Mouse (Mus musculus) cortical plate, adult 2 months (tissue): Measurements from ENCODE around the gene Klhl7. TPM values are rescaled to one million over a fixed set of nuclear protein-coding genes. Genes with fewer than 3 reads are reported as not detected.
"Not testable (repeated sequence)": the region's sequence is repeated elsewhere in the genome, so short reads cannot be mapped to it uniquely, and the experiment has no call there.

Experiments
- H3K27ac ChIP-seq: fragments of 200-500 bp; 2 replicates; pipeline ENCODE4 v1.5.1; 2012; ENCODE audit warnings: low read length, control low read depth, inconsistent platforms; ENCODE audit not compliant: insufficient read depth
- H3K4me1 ChIP-seq: fragments of 200-500 bp; 2 replicates; pipeline ENCODE4 v1.6.1; 2011; ENCODE audit warnings: low read length; ENCODE audit not compliant: control insufficient read depth, insufficient read depth
- H3K4me3 ChIP-seq: fragments of 200-500 bp; 2 replicates; pipeline ENCODE4 v1.5.1; 2011; ENCODE audit warnings: mild to moderate bottlenecking, low read length, control low read depth; ENCODE audit not compliant: insufficient read depth
- CTCF ChIP-seq: fragments of 200-500 bp; IDR thresholded peaks from 2 replicates; pipeline ENCODE4 v1.5.1; 2011; ENCODE audit warnings: mild to moderate bottlenecking, control low read depth, low read length; ENCODE audit not compliant: insufficient read depth; ENCODE audit errors: extremely low read depth
- POLR2A ChIP-seq: fragments of 200-500 bp; IDR thresholded peaks from 2 replicates; pipeline ENCODE4 v1.6.1; 2011; ENCODE audit warnings: mild to moderate bottlenecking, low read length, control low read depth; ENCODE audit not compliant: insufficient read depth; ENCODE audit errors: extremely low read depth
- polyA plus RNA-seq: library from polyadenylated mRNA; depleted of rRNA; stranded (reverse); fragments of >200 nt; gene quantifications from 2 replicates; pipeline ENCODE4 v1.2.3, GENCODE M21; 2012

The Klhl7 gene
- polyA plus RNA-seq, 1 experiment, result 52.9 TPM

DNA sequence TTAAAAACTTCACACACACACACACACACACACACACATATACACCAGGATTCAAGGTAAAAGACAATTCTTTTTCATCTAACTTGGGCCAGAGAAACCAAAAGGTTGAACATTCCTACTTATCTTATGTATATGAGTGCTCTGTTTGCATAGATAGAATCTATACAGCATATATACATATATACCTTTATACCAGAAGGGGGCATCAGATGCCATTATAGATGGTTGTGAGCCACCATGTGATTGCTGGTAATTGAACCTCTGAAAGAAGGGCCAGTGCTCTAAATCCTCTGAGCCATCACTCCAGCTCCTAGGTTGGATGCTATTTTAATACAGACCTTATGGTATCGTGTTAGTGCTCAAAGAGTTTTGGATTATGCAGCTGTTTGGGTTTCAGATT is 12.0 kb upstream of the Klhl7 start:
- Histone ChIP-seq H3K4me1 (no peaks in the 10 kb centered on the region), H3K4me3 (no peak overlapping the region), H3K27ac (no peak overlapping the region)
- TF ChIP-seq CTCF (no peak), POLR2A (no peak)

DNA sequence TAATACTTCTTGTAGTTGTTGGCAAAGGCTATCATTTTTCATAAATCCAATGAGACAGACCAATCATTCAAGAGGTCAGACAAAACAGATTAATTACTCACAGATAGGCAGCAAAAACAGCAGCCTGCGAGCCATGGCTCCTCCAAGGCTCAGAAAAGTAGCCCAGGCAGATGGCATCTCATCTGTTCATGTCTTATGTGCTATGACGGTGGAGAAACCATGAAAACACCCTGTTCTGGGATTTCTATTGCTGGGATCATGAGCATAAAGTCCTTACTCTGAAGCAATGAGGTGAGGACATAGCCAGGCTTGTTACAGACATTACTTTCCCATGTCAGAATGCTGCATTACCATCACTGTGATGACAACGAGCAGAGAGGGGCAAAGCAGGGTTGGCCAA is 7.9 kb upstream of the Klhl7 start:
- TF ChIP-seq POLR2A (no peak), CTCF (no peak)
- no peaks in the 10 kb centered on the region for H3K4me1 ChIP-seq
- no peak overlapping the region for H3K27ac ChIP-seq
- H3K4me3 ChIP-seq, result no peak overlapping the region

DNA sequence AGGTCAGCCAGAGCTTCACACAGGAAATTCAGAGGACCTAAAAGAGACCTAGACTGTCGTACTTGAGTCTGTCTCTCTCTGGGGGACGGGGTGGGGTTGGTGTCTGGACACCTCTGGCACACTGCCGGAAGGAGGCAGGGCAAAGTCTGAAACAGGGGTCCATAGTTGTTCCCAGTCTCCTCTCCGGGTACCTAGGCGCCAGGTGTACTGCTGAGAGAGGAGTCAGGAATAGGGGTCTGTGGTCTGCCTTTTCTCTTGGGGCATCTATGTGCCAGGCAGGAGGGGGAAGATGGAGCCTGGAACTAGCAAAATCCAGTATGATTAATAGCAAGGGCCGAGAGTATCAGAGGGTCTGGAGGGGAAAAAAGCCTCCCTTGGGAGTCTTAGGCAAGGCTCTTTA is 5.0 kb upstream of the Klhl7 start:
- Histone ChIP-seq H3K27ac (no peak overlapping the region), H3K4me1 (no peaks in the 10 kb centered on the region), H3K4me3 (no peak overlapping the region)
- TF ChIP-seq CTCF (no peak), POLR2A (no peak)

DNA sequence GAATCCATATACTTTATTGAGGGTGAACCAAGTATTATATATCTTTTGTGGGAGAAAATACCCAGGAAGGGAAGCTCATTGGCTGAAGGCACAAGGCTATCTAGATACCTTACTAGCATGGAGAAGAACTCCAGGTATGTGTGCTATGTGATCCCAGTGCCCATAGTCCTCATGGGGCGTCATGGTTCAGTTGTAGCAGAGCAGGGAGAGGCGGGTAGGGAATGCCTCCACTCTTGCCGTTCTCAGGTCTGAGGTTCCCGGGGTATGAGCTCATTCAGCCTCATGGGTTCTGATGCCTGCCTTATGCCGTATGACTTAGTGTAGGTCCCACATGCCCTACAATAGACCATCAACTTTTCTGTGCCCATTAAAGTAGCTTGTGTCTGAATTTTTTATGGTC is 4.5 kb upstream of the Klhl7 start:
- no peak for TF ChIP-seq POLR2A
- H3K27ac ChIP-seq, result no peak overlapping the region

DNA sequence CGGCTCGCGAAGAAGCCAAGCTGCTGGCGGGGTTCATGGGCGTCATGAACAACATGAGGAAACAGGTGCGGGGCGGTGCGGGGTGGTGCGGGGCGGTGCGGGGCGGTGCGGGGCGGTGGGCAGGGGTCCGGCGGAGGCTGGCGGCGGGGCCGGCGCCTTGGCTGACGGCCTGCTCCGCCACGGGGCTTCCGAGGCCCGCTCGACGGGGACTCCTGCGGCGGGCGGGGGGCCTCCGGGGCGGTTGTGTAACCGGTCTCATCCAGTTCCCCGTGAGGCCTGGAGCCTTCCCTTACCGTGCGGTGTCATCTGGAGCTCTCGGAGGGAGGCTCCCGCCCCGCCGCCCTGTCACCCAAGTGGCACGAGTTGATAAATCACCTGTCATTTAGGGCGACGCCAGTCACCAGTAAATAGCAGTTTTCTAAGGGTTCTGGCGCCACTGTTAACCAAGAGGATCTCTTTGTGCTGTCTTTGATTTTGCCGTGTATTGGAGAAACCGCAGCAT is 456 bp downstream of the Klhl7 start:
- peak overlapping the region; percentile 97 for H3K27ac ChIP-seq
- no peak for TF ChIP-seq POLR2A
- H3K4me1 ChIP-seq, result peaks cover 3% of the 10 kb centered on the region; the same call in 1 of the 2 replicates
- peak overlapping the region; percentile 74 for H3K4me3 ChIP-seq

More for the DNA sequence above, 4.5 kb upstream of the Klhl7 start:
- Histone ChIP-seq H3K4me1 (no peaks in the 10 kb centered on the region), H3K4me3 (no peak overlapping the region)

DNA sequence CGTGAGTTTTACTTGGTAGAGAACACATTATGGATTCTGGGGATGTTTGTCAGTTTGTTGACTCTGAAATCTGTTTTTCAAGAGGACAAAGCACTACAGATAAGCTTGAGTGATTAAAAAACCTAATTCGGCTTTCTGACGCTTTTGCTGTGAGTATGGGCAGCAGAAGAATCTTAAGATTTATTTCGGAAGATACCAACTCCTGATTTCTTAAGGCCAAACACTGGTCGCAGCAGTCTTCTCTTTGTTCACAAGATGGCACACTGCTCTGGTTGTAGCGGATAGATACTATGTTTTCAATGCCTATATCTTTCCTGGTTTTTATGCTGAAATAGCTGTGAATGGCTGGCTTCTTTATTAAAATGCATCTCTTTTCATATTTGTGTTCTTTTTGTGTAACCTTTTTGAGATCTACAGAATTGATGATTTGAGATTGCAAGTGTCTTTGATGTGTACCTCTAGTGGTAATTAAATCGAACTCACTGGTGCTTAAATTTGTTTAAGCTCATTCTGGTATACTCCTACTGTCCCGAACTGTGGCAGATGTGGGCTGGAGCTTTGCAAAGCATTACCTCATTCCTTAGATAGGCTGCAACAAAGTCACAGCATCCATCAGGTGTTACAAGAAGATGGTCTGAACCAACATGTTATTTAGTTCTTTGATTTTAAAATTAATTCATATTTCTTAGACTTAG is 1.2 kb downstream of the Klhl7 start:
- peaks cover 3% of the 10 kb centered on the region; the same call in 1 of the 2 replicates for H3K4me1 ChIP-seq
- peak overlapping the region; percentile 97 for H3K27ac ChIP-seq
- H3K4me3 ChIP-seq, result peak overlapping the region; percentile 74
- TF ChIP-seq CTCF (peak; percentile 16; the same call in 1 of the 2 replicates), POLR2A (no peak)

DNA sequence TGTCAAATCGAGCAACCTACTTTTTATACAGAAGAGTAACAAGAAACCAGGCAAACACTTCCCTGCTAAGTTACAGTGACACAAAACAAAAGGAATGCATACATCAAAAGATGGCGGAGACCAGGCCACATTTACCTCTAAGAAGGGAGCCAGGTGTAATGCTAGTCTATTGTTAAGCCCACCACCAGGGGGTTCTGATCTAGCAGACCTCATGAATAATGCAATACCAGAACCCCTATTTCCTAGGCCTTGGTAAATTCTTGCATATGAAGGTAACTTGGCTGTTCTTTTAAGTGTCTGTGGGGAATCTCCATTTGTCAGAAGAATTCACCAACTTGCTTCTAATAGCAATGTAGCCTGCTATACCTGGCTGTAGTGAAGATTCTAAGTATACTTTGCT is 2.8 kb downstream of the Klhl7 start:
- H3K4me3 ChIP-seq, H3K4me1 ChIP-seq, H3K27ac ChIP-seq: not testable (repeated sequence)

DNA sequence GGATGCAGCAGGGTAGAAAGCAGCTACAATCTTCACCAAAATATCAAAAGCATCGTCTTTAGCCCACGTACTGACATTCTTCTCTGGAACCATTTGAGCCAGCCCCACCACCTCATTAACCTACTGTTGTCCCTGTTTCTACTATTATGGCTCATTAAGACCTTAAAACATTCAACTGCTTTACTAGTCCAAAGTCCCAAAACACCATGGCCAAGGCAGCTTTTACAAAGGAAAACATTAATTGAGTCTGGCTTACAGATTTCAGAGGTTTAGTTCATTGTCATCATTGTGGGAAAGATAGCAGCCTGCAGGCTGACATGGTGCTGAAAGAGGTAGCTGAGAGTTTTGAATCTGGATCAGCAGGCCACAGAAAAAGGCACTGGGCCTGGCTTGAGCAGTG is 3.4 kb downstream of the Klhl7 start:
- Histone ChIP-seq H3K4me1 (peaks cover 7% of the 10 kb centered on the region), H3K4me3 (no peak overlapping the region), H3K27ac (no peak overlapping the region)
- TF ChIP-seq CTCF, result no peak
- TF ChIP-seq POLR2A, result no peak

DNA sequence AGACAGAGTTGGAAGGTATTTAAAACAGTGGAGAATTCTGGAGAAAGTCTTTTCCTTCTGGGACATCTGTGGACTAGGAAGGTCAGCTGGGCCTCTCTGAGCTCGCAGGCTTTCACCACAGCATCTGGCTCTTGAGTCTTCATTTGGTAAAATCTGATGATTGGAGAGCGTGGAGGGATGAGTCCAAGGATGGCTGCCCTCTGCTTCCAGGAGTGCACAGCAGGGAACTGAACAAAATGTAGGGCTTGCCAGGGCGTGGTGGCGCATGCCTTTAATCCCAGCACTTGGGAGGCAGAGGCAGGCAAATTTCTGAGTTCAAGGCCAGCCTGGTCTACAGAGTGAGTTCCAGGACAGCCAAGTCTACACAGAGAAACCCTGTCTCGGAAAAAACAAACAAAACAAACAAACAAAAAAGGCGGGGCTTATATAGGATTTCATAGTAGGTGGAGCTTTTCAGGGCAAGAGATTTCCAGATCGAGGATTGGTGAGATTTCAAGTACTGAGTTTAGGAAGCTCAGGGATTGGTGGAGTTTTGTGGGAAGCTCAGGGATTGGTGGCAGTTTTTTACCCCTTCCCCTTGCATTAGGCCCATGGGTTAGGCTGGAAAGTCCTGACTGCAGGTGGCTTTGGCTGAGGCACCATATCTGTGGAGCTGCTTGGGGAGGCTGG is 6.8 kb downstream of the Klhl7 start:
- H3K4me3 ChIP-seq, result no peak overlapping the region
- no peak for TF ChIP-seq POLR2A
- TF ChIP-seq CTCF, result no peak
- H3K27ac ChIP-seq, result no peak overlapping the region
- H3K4me1 ChIP-seq, result peaks cover 10% of the 10 kb centered on the region

DNA sequence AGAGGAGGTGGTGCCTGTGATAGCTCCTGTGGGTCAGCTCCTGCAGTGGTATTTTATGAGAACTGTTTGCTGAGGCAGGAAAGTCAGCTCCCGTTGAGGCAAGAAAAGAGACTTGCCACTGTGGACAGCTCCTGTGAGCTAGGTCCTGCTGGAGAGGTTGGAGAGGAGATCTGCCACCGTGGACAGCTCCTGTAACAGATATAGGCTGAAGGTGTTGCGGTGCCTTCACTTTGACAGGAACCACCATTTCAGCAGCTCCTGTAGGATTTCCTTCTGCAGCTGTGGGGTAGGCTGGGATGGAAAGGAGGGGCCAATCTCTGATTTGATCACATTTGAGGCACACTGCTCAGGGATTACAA is 7.3 kb downstream of the Klhl7 start:
- Histone ChIP-seq H3K4me1 (peaks cover 10% of the 10 kb centered on the region), H3K4me3 (no peak overlapping the region), H3K27ac (no peak overlapping the region)
- no peak for TF ChIP-seq POLR2A
- TF ChIP-seq CTCF, result no peak

DNA sequence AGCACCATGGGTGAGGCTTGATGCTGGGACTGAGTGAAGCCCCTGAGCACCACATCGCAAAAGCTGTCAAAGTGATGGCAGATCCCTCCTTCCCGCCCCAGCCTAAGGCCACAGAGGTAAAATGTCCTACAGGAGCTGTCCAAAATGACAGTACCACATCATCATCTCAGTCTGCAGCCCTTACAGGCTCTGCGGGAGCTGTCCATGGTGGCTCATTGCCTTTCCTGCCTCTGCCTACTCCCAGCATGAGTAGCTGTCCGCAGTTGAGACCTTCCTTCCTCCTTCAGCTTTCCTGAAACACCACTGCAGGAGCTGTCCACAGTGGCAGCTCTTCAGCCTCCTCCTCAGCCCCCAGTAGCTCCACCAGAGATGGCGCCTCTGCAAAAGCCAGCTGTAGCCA is 9.7 kb downstream of the Klhl7 start:
- no peak for TF ChIP-seq CTCF
- no peak for TF ChIP-seq POLR2A
- Histone ChIP-seq H3K4me3 (no peak overlapping the region), H3K4me1 (peaks cover 10% of the 10 kb centered on the region), H3K27ac (no peak overlapping the region)
